Mouse (Mus musculus): ENCODE data around the gene Casc3. TPM values are rescaled to one million over a fixed set of nuclear protein-coding genes. Genes with fewer than 3 reads are reported as not detected.

The Casc3 gene
- polyA plus RNA-seq, 1 experiment, result 30.2 TPM

- WGBS, result 79% methylated on average over 4 of the region's 4 CpGs
- no peaks in the 10 kb centered on the region; the same call in 1 of the 2 replicates for H3K4me1 ChIP-seq (ENCODE audit: control insufficient read depth, insufficient read depth, insufficient read length)
- no peaks in the 10 kb centered on the region for H3K27me3 ChIP-seq (ENCODE audit: control insufficient read depth, insufficient read depth, low read length)
- H3K4me3 ChIP-seq (ENCODE audit: extremely low read depth, insufficient read depth, insufficient read length), result no peak overlapping the region
- H3K36me3 ChIP-seq (ENCODE audit: control insufficient read depth, insufficient read depth, low read length), result peaks cover 9% of the 10 kb centered on the region; the same call in 1 of the 2 replicates
- H3K27ac ChIP-seq (ENCODE audit: insufficient read depth, low read length), result no peak overlapping the region
- no peak for DNase-seq (ENCODE audit: low read depth in 1 of 2, low spot score in 2 of 2)
- TF ChIP-seq CTCF (IDR thresholded peaks at IDR 0.05; ENCODE audit: extremely low read depth, insufficient read depth, insufficient read length, insufficient replicate concordance) (no peak), POLR2A (IDR thresholded peaks at IDR 0.05; ENCODE audit: low read depth, low read length) (no peak)
Measured at GRCm38 (mm10) chr11:98872040-98872439, 67.3 kb downstream of the Casc3 start.

GRCm38 (mm10) chr11:98873900-98874299 lies 69.2 kb downstream of the Casc3 start:
- Histone ChIP-seq H3K36me3 (ENCODE audit: control insufficient read depth, insufficient read depth, low read length) (peaks cover 1% of the 10 kb centered on the region; the same call in 1 of the 2 replicates), H3K4me3 (ENCODE audit: extremely low read depth, insufficient read depth, insufficient read length) (no peak overlapping the region), H3K27me3 (ENCODE audit: control insufficient read depth, insufficient read depth, low read length) (no peaks in the 10 kb centered on the region), H3K4me1 (ENCODE audit: control insufficient read depth, insufficient read depth, insufficient read length) (no peaks in the 10 kb centered on the region; the same call in 1 of the 2 replicates), H3K27ac (ENCODE audit: insufficient read depth, low read length) (no peak overlapping the region)
- 85% methylated on average over 9 of the region's 9 CpGs for WGBS
- DNase-seq (ENCODE audit: low read depth in 1 of 2, low spot score in 2 of 2), result no peak
- TF ChIP-seq CTCF (IDR thresholded peaks at IDR 0.05; ENCODE audit: extremely low read depth, insufficient read depth, insufficient read length, insufficient replicate concordance) (no peak), POLR2A (IDR thresholded peaks at IDR 0.05; ENCODE audit: low read depth, low read length) (no peak)

GRCm38 (mm10) chr11:98877001-98877400 lies 72.3 kb downstream of the Casc3 start:
- TF ChIP-seq CTCF (IDR thresholded peaks at IDR 0.05; ENCODE audit: extremely low read depth, insufficient read depth, insufficient read length, insufficient replicate concordance) (no peak), POLR2A (IDR thresholded peaks at IDR 0.05; ENCODE audit: low read depth, low read length) (no peak)
- peaks cover 5% of the 10 kb centered on the region; the same call in 1 of the 2 replicates for H3K4me1 ChIP-seq (ENCODE audit: control insufficient read depth, insufficient read depth, insufficient read length)

More at GRCm38 (mm10) chr11:98877001-98877400, 72.3 kb downstream of the Casc3 start:
- Histone ChIP-seq H3K27ac (ENCODE audit: insufficient read depth, low read length) (no peak overlapping the region), H3K4me3 (ENCODE audit: extremely low read depth, insufficient read depth, insufficient read length) (no peak overlapping the region), H3K27me3 (ENCODE audit: control insufficient read depth, insufficient read depth, low read length) (no peaks in the 10 kb centered on the region), H3K36me3 (ENCODE audit: control insufficient read depth, insufficient read depth, low read length) (peaks cover 2% of the 10 kb centered on the region; the same call in 1 of the 2 replicates)
- DNase-seq (ENCODE audit: low read depth in 1 of 2, low spot score in 2 of 2), result no peak
- WGBS, result 95% methylated on average over 9 of the region's 9 CpGs

Other genes with a start within 250 kb of the Casc3 start
- 37.4 and 42.9 TPM in 2 replicates for gene Ormdl3, start 217.5 kb upstream of the Casc3 start, polyA plus RNA-seq (2012; rRNA removed)
- gene Lrrc3c, start 206.6 kb upstream of the Casc3 start, polyA plus RNA-seq (2012; rRNA removed), result not detected in 2 replicates
- gene Gm12355, start 179.2 kb upstream of the Casc3 start, polyA plus RNA-seq (2012; rRNA removed), result not detected in 2 replicates
- not detected in 2 replicates for gene Gsdma3, start 178.5 kb upstream of the Casc3 start, polyA plus RNA-seq (2012; rRNA removed)
- not detected in 2 replicates for gene Gsdma2, start 158.1 kb upstream of the Casc3 start, polyA plus RNA-seq (2012; rRNA removed)
- gene Gsdma, start 140.6 kb upstream of the Casc3 start, polyA plus RNA-seq (2012; rRNA removed), result not detected in 2 replicates
- gene Psmd3, start 122.4 kb upstream of the Casc3 start, polyA plus RNA-seq (2012; rRNA removed), result 83.1 and 107 TPM in 2 replicates
- 0.07 and 0.27 TPM in 2 replicates for gene Csf3, start 103.6 kb upstream of the Casc3 start, polyA plus RNA-seq (2012; rRNA removed)
- 53.6 and 69.1 TPM in 2 replicates for gene Med24, start 75.5 kb upstream of the Casc3 start, polyA plus RNA-seq (2012; rRNA removed)
- 19.8 and 20.7 TPM in 2 replicates for gene Thra, start 64.3 kb upstream of the Casc3 start, polyA plus RNA-seq (2012; rRNA removed)
- 27.7 and 29.0 TPM in 2 replicates for gene Nr1d1, start 29.6 kb upstream of the Casc3 start, polyA plus RNA-seq (2012; rRNA removed)
- 23.3 and 41.2 TPM in 2 replicates for gene Msl1, start 9.4 kb upstream of the Casc3 start, polyA plus RNA-seq (2012; rRNA removed)
- 1.9 and 3.3 TPM in 2 replicates for gene Rapgefl1, start 31.9 kb downstream of the Casc3 start, polyA plus RNA-seq (2012; rRNA removed)
- gene Wipf2, start 58.7 kb downstream of the Casc3 start, polyA plus RNA-seq (2012; rRNA removed), result 8.0 and 10.1 TPM in 2 replicates
- gene Cdc6, start 102.9 kb downstream of the Casc3 start, polyA plus RNA-seq (2012; rRNA removed), result 1.6 and 2.0 TPM in 2 replicates
- gene Rara, start 122.9 kb downstream of the Casc3 start, polyA plus RNA-seq (2012; rRNA removed), result 37.0 and 48.8 TPM in 2 replicates
- 0.56 and 0.67 TPM in 2 replicates for gene Gjd3, start 178.1 kb downstream of the Casc3 start, polyA plus RNA-seq (2012; rRNA removed)
- gene Top2a, start 219.3 kb downstream of the Casc3 start, polyA plus RNA-seq (2012; rRNA removed), result 5.4 and 5.9 TPM in 2 replicates
- 274 and 328 TPM in 2 replicates for gene Igfbp4, start 236.3 kb downstream of the Casc3 start, polyA plus RNA-seq (2012; rRNA removed)

Measured in spleen, adult 2 months (tissue).